Mouse (Mus musculus) lung, embryonic 14.5 days (tissue): ENCODE measurements at regions not wholly inside any gene's neighbourhood (a gene's known extent, or its start where the extent isn't known, plus 50 kb on each side); places are given as distances from the start of the nearest gene placed in this dataset.

Source experiments
- ATAC-seq: fragments of 200-750 bp; cut with Nextera tagmentation; 2 replicates; pipeline ENCODE4 v1.8.0; 2017; ENCODE audit warnings: mild to moderate bottlenecking, moderate TSS enrichment, moderate library complexity; ENCODE audit not compliant: insufficient read depth
- DNase-seq: peaks from one replicate; pipeline ENCODE4 v3.0.0-alpha.2; 2015
- H3K27ac ChIP-seq: fragments of 300-500 bp; sonication (generic); 2 replicates; pipeline ENCODE4 v1.5.1; 2014; ENCODE audit warnings: low read depth, mild to moderate bottlenecking, moderate library complexity
- H3K27me3 ChIP-seq: fragments of 300-500 bp; sonication (generic); 2 replicates; pipeline ENCODE4 v1.6.1; 2014; ENCODE audit warnings: low read length, control low read depth; ENCODE audit not compliant: insufficient read depth
- H3K36me3 ChIP-seq: fragments of 300-500 bp; sonication (generic); 2 replicates; pipeline ENCODE4 v1.6.1; 2014; ENCODE audit warnings: control low read depth; ENCODE audit not compliant: insufficient read depth
- H3K4me1 ChIP-seq: fragments of 300-500 bp; sonication (generic); 2 replicates; pipeline ENCODE4 v1.6.1; 2014; ENCODE audit warnings: antibody characterized with exemption, control low read depth; ENCODE audit not compliant: insufficient read depth
- H3K4me2 ChIP-seq: fragments of 300-500 bp; sonication (generic); 2 replicates; pipeline ENCODE4 v1.6.1; 2014; ENCODE audit warnings: mild to moderate bottlenecking
- H3K4me3 ChIP-seq: fragments of 300-500 bp; sonication (generic); 2 replicates; pipeline ENCODE4 v1.5.1; 2014; ENCODE audit warnings: low read depth, low read length
- H3K9ac ChIP-seq: fragments of 300-500 bp; sonication (generic); 2 replicates; pipeline ENCODE4 v1.6.1; 2014
- H3K9me3 ChIP-seq: fragments of 300-500 bp; sonication (generic); 2 replicates; pipeline ENCODE4 v1.6.1; 2016; ENCODE audit warnings: low read depth, low read length, control low read depth
- CTCF ChIP-seq: IDR thresholded peaks from 2 replicates; pipeline ENCODE4 v1.5.1; 2016; ENCODE audit warnings: antibody characterized with exemption, low read depth
- WGBS: fragments of 180-500 bp; shearing (Covaris S2); extraction: QIAGEN DNeasy Blood & Tissue Kit; methylation state at CpG from one replicate; pipeline ENCODE4 v1.1.7; 2014; 5-methylcytosine and 5-hydroxymethylcytosine counted together

DNA sequence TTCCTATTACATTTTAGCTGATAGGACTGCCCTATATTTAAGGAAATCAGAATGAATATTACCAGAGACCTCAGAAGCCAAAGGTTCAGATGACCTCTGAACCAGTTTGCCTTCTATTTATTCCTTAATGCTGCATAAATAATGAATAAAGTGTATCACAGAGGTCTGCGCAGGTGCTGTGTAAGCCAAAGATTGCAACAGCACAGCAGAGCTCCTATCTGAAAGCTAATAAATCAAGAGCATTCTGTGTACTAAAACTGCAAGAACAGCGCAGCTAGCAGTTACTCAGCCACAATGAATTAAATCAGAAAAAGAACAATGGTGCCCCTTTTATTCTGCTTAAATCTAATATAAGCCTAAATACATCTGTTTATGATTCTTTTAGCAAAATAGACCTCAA, 1208.5 kb downstream of the Rapgef2 start:
- Histone ChIP-seq H3K36me3 (no peaks in the 10 kb centered on the region), H3K27me3 (no peaks in the 10 kb centered on the region), H3K4me1 (no peaks in the 10 kb centered on the region), H3K27ac (no peak overlapping the region), H3K4me3 (no peak overlapping the region), H3K9me3 (no peaks in the 10 kb centered on the region), H3K9ac (no peak overlapping the region), H3K4me2 (no peak overlapping the region)
- 61% methylated on average over 2 of the region's 2 CpGs for WGBS
- ATAC-seq (no peak), DNase-seq (no peak)
- TF ChIP-seq CTCF: no peak

DNA sequence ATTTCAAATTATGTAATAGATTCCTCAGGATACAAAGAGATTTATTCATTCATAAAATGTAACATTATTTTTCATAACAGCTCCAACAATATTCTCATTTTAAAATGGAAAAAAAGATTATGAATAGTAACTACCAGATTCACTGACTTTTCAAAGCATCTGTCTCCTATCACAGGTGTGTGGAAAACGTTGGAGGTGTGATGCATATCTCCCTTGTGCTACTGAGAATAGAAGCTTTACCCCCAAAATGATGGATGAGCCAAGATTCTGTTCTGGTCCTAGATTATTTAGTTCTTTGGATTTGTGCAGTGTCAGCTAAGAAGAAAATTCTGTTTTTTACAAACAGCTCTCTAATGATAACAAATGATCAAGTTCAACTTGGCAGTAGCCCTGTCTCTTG, 1209.0 kb downstream of the Rapgef2 start:
- DNase-seq: no peak
- H3K27ac ChIP-seq: no peak overlapping the region
- H3K27me3 ChIP-seq: no peaks in the 10 kb centered on the region
- no peak for ATAC-seq
- TF ChIP-seq CTCF: no peak
- 24% methylated on average over 1 of the region's 1 CpGs for WGBS
- H3K36me3 ChIP-seq: no peaks in the 10 kb centered on the region
- H3K9me3 ChIP-seq: no peaks in the 10 kb centered on the region
- no peak overlapping the region for H3K9ac ChIP-seq
- H3K4me1 ChIP-seq: no peaks in the 10 kb centered on the region
- no peak overlapping the region for H3K4me3 ChIP-seq
- H3K4me2 ChIP-seq: no peak overlapping the region

DNA sequence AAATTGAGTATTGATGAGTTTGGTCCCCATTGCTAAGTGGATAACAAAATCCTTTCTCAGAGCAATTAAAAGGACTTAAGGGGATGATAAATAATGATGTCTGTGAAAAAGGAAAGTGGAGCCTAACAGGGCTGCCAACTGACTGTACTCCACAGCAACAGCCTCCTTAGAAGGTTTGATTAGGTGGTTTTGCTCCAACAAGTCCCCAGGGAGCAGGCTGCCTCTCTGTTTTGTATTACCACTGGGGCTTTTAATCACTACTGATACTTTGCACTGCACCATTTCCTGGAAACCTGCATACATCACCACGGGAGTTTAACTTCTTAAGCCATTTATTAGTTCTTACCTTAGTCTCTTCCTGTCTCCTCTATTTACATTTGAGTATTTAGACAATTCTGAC, 1213.3 kb downstream of the Rapgef2 start:
- no peaks in the 10 kb centered on the region for H3K27me3 ChIP-seq
- no peak for TF ChIP-seq CTCF
- H3K9me3 ChIP-seq: no peaks in the 10 kb centered on the region
- no peak for DNase-seq
- no peak overlapping the region for H3K4me3 ChIP-seq
- H3K4me1 ChIP-seq: no peaks in the 10 kb centered on the region
- no peak for ATAC-seq
- WGBS: 27% methylated on average over 1 of the region's 1 CpGs
- H3K36me3 ChIP-seq: no peaks in the 10 kb centered on the region
- no peak overlapping the region for H3K4me2 ChIP-seq
- no peak overlapping the region for H3K27ac ChIP-seq
- no peak overlapping the region for H3K9ac ChIP-seq

DNA sequence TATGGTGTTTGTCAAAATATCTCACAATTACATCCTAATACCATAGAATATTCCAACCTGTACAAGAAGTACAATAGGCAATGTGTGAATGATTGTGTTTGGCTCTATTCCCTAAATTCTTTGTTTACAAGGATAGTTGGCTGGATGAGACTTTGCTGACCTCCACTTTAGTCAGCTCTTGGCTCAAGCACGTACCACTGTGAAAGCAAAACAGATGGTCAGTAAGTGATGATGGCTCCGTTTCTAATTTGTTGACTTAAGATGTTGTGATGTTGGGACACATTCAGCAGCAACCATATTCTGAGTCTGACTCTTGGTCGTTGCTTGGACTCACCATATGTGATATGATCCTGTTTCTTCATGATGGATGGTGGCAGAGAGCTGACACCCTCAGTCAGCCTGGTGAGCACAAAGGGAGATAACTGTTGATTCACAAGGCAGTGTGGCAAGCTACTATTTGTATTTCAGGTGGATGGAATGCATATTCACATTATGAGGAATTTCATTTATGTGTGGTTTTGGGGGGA, 1219.1 kb downstream of the Rapgef2 start:
- Histone ChIP-seq H3K36me3 (no peaks in the 10 kb centered on the region), H3K27ac (no peak overlapping the region), H3K9me3 (no peaks in the 10 kb centered on the region), H3K4me2 (no peak overlapping the region), H3K4me3 (no peak overlapping the region), H3K4me1 (no peaks in the 10 kb centered on the region), H3K9ac (no peak overlapping the region), H3K27me3 (no peaks in the 10 kb centered on the region)
- no peak; the same call in 1 of the 2 replicates for ATAC-seq
- TF ChIP-seq CTCF: no peak
- WGBS: 26% methylated on average over 3 of the region's 3 CpGs
- DNase-seq: peak; percentile 50

DNA sequence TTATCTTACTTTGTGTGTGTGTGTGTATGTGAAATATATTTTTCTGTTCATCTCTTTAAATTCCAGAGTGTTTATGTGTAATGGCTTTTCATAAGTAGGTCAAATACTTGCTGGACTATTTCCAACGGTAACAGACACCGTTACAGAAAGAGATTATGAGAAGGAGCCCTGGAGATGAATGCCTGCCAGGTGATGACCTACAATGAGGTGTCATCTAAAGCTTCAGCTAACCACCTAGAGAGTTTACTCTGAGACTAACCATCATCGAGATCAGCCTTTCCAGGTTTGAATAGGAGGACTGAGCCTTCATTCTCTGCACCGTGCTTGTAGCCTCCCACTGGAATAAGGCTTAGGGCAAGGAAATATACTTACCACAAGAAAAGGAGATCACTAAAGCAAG, 1220.0 kb downstream of the Rapgef2 start:
- 53% methylated on average over 4 of the region's 4 CpGs for WGBS

DNA sequence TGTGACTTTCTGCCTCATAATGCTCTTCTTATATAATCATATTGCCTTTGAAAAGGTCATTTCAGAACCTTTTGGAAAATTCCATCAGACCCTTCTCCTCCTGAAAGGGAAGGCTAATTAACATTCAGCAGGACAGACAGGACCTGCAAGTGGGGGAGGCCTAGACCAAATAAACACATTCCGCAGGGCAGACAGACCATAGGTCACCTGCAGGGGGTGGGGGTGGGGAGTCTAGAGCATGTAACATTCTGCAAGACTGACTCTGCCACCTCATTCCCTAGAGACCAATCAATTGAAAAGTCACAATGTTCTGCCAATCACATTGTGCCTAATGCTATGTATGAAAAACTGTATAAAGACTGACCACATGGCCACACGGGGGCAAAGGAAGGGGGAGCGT, 1223.8 kb downstream of the Rapgef2 start:
- DNase-seq: no peak

More for the DNA sequence above, 1220.0 kb downstream of the Rapgef2 start:
- Histone ChIP-seq H3K27me3 (no peaks in the 10 kb centered on the region), H3K36me3 (no peaks in the 10 kb centered on the region), H3K4me1 (no peaks in the 10 kb centered on the region), H3K9me3 (no peaks in the 10 kb centered on the region), H3K27ac (no peak overlapping the region), H3K9ac (no peak overlapping the region), H3K4me3 (no peak overlapping the region), H3K4me2 (no peak overlapping the region)
- DNase-seq (no peak), ATAC-seq (no peak)
- no peak for TF ChIP-seq CTCF

DNA sequence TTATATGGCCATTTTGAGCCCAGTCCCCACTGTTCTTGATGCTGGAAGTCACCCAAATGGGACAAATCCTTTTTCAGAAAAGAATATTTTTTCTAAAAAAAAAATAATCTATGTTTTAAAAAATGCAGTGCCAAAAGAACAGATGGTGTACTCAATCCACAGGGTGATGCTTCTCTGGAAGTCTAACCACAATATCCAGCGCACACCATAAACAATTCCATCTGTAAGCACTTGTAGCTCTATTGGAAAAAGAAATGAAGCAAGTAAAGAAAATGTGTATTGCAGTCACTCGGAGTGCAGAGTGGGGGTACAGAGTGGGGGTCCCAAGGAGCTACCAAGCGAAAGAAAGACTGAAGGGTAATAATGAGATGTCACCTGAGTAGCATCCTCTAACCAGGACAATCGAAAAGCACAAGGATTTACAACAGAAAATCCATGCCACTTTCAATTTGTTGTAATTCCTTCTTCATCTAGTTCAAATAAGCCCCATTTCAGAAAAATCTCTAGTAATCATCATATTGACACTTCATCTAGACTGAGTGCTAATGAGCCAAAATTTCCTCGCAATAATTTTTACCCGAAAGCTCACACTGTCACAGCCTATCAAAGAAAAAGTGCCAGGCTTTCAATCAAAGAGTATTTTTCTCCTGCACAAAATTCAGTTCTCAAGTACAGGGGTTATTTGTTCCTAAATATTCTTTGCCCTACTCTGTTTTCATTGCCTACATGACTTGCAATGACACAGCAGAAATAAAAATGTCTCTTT, 1226.3 kb downstream of the Rapgef2 start:
- Histone ChIP-seq H3K4me1 (no peaks in the 10 kb centered on the region), H3K27ac (no peak overlapping the region), H3K27me3 (no peaks in the 10 kb centered on the region), H3K9ac (no peak overlapping the region), H3K4me3 (no peak overlapping the region), H3K36me3 (no peaks in the 10 kb centered on the region), H3K9me3 (no peaks in the 10 kb centered on the region), H3K4me2 (no peak overlapping the region)
- 76% methylated on average over 6 of the region's 6 CpGs for WGBS
- no peak for TF ChIP-seq CTCF
- DNase-seq (peak; percentile 1), ATAC-seq (no peak)

More for the DNA sequence above, 1223.8 kb downstream of the Rapgef2 start:
- 57% methylated on average over 3 of the region's 3 CpGs for WGBS
- no peak overlapping the region for H3K27ac ChIP-seq
- no peak overlapping the region for H3K4me2 ChIP-seq
- H3K9ac ChIP-seq: no peak overlapping the region
- no peak overlapping the region for H3K4me3 ChIP-seq
- ATAC-seq: no peak
- no peaks in the 10 kb centered on the region for H3K36me3 ChIP-seq
- TF ChIP-seq CTCF: no peak
- no peaks in the 10 kb centered on the region for H3K27me3 ChIP-seq
- no peaks in the 10 kb centered on the region for H3K4me1 ChIP-seq
- no peaks in the 10 kb centered on the region for H3K9me3 ChIP-seq
